Mouse (Mus musculus) myocyte (in vitro differentiated cells): ENCODE data around the gene Lrrc14b.

Experiments
- CEBPB ChIP-seq: IDR thresholded peaks from 2 replicates; pipeline ENCODE4 v1.6.1; 2011; ENCODE audit warnings: mild to moderate bottlenecking, moderate library complexity; ENCODE audit not compliant: poor library complexity, insufficient read depth, severe bottlenecking
- POLR2A ChIP-seq: IDR thresholded peaks from one replicate; pipeline ENCODE4 v1.6.1; 2011; ENCODE audit warnings: low read depth, mild to moderate bottlenecking, control low read depth, moderate library complexity; ENCODE audit not compliant: insufficient read length
- REST ChIP-seq: IDR thresholded peaks from one replicate; pipeline ENCODE4 v1.6.1; 2011; ENCODE audit warnings: mild to moderate bottlenecking, control low read depth, moderate library complexity; ENCODE audit not compliant: insufficient read depth, insufficient read length
- SRF ChIP-seq: IDR thresholded peaks from one replicate; pipeline ENCODE4 v1.6.1; 2011; ENCODE audit warnings: low read depth; ENCODE audit not compliant: control insufficient read depth, insufficient read length
- USF1 ChIP-seq: IDR thresholded peaks from one replicate; pipeline ENCODE4 v1.6.1; 2011; ENCODE audit warnings: low read depth, mild to moderate bottlenecking, control low read depth, moderate library complexity

DNA sequence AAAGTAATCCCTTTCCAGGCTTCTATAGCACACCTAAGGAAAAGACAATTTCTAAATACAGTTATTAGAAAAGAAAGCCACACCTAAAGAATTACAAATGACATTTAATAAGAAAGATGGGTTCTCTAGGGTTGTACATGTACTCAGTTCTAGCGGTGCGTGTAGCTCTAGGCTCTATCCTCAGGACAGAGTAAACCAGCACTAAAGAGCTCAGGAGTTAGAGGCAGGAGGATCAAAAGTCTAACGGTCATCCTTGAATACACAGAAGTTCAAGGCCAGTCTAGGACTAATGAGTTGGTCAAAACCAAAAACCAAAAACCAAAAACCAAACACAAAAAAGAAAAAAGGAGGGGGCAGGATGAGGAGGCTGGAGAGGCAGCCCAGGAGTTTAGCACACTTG, 49.2 kb downstream of the Lrrc14b start:
- TF ChIP-seq CEBPB (no peak), REST (no peak), POLR2A (no peak), SRF (no peak), USF1 (no peak)
